Mouse (Mus musculus) cerebellum, adult 2 months (tissue): Measurements from ENCODE around the gene Clca3a2.

Experiments used
- CTCF ChIP-seq: fragments of 200-500 bp; IDR thresholded peaks from 2 replicates; pipeline ENCODE4 v1.5.1; 2011; ENCODE audit warnings: low read depth, mild to moderate bottlenecking, control low read depth, low read length, moderate library complexity, borderline replicate concordance; ENCODE audit not compliant: insufficient read depth
- POLR2A ChIP-seq: fragments of 200-500 bp; IDR thresholded peaks from 2 replicates; pipeline ENCODE4 v1.6.1; 2011; ENCODE audit warnings: low read length, control low read depth, borderline replicate concordance; ENCODE audit not compliant: insufficient read depth

- TF ChIP-seq CTCF (peak; percentile 40; the same call in 1 of the 2 replicates), POLR2A (no peak)
These were observed 66.2 kb downstream of the Clca3a2 start for GRCm38 (mm10) chr3:144753120-144753519.
